Mouse (Mus musculus) liver, embryonic 11.5 days (tissue): ENCODE data around the gene Tmem181a. TPM values are rescaled to one million over a fixed set of nuclear protein-coding genes. Genes with fewer than 3 reads are reported as not detected.
"Not testable (repeated sequence)": the region's sequence is repeated elsewhere in the genome, so short reads cannot be mapped to it uniquely, and the experiment has no call there.

ENCODE experiments used
- ATAC-seq: fragments of 200-750 bp; cut with Nextera tagmentation; replicated peaks from 2 replicates; pipeline ENCODE4 v1.8.0; 2017; ENCODE audit warnings: moderate number of reproducible peaks, mild to moderate bottlenecking, moderate TSS enrichment, moderate library complexity; ENCODE audit not compliant: low FRiP score
- DNase-seq: peaks from one replicate; pipeline ENCODE4 v3.0.0-alpha.2; 2017; ENCODE audit warnings: low spot score
- H3K27ac ChIP-seq: fragments of 300-500 bp; sonication (generic); 2 replicates; pipeline ENCODE4 v1.5.1; 2014; ENCODE audit warnings: mild to moderate bottlenecking, low read depth, low read length, control low read depth
- H3K27me3 ChIP-seq: fragments of 300-500 bp; sonication (generic); replicated peaks from 2 replicates; pipeline ENCODE4 v1.6.1; 2014; ENCODE audit warnings: low read length, mixed read lengths; ENCODE audit not compliant: control insufficient read depth, insufficient read depth
- H3K36me3 ChIP-seq: fragments of 300-500 bp; sonication (generic); 2 replicates; pipeline ENCODE4 v1.6.1; 2014; ENCODE audit warnings: mild to moderate bottlenecking, low read length, moderate library complexity, mixed read lengths; ENCODE audit not compliant: control insufficient read depth, insufficient read depth
- H3K4me1 ChIP-seq: fragments of 300-500 bp; sonication (generic); replicated peaks from 2 replicates; pipeline ENCODE4 v1.6.1; 2014; ENCODE audit warnings: low read length, mixed read lengths; ENCODE audit not compliant: control insufficient read depth, insufficient read depth
- H3K4me2 ChIP-seq: fragments of 300-500 bp; sonication (generic); 2 replicates; pipeline ENCODE4 v1.6.1; 2014; ENCODE audit warnings: mild to moderate bottlenecking, control low read depth, moderate library complexity
- H3K4me3 ChIP-seq: fragments of 300-500 bp; sonication (generic); 2 replicates; pipeline ENCODE4 v1.5.1; 2014; ENCODE audit warnings: low read depth, low read length, control low read depth
- H3K9ac ChIP-seq: fragments of 300-500 bp; sonication (generic); 2 replicates; pipeline ENCODE4 v1.6.1; 2014; ENCODE audit warnings: low read depth, low read length, control low read depth
- H3K9me3 ChIP-seq: fragments of 300-500 bp; sonication (generic); 2 replicates; pipeline ENCODE4 v1.6.1; 2016; ENCODE audit warnings: low read length, inconsistent platforms, mixed read lengths; ENCODE audit not compliant: control insufficient read depth
- WGBS: fragments of 180-500 bp; shearing (Covaris S2); extraction: QIAGEN DNeasy Blood & Tissue Kit; methylation state at CpG from one replicate; pipeline ENCODE4 v1.1.7; 2014; 5-methylcytosine and 5-hydroxymethylcytosine counted together
- polyA plus RNA-seq: library from polyadenylated mRNA; unstranded; fragments of >200 nt; fragmentation: Nextera tagmentation; extraction: Ambion mirVana; gene quantifications from 2 replicates; pipeline ENCODE4 v1.2.1, GENCODE M21; 2014

Tmem181a gene
- polyA plus RNA-seq = 10.8 and 11.9 TPM in 2 replicates

GRCm38 (mm10) chr17:6256400-6257069, at the start of gene Tmem181a:
Tmem181a (plus strand) TSS chr17:6256860.
- not testable (repeated sequence) for H3K27ac ChIP-seq, H3K4me1 ChIP-seq, H3K9me3 ChIP-seq, ATAC-seq, H3K27me3 ChIP-seq, H3K9ac ChIP-seq, H3K4me3 ChIP-seq, H3K36me3 ChIP-seq, DNase-seq
- 4% methylated on average over 18 of the region's 51 CpGs for WGBS
- 0 out of 2 replicates have a peak within 1 kb of the TSS, but pooled peaks have one; percentile 14 for H3K4me2 ChIP-seq

GRCm38 (mm10) chr17:6211721-6212120, 44.9 kb upstream of the Tmem181a start:
- no peaks in the 10 kb centered on the region for H3K27me3 ChIP-seq
- no peak overlapping the region for H3K4me3 ChIP-seq
- no peaks in the 10 kb centered on the region for H3K4me1 ChIP-seq
- no peak overlapping the region for H3K4me2 ChIP-seq
- no peaks in the 10 kb centered on the region for H3K9me3 ChIP-seq
- no peak overlapping the region for H3K27ac ChIP-seq
- 93% methylated on average over 1 of the region's 1 CpGs for WGBS
- ATAC-seq (no peak), DNase-seq (no peak)
- H3K9ac ChIP-seq = no peak overlapping the region
- H3K36me3 ChIP-seq = no peaks in the 10 kb centered on the region

GRCm38 (mm10) chr17:6215640-6216039, 41.0 kb upstream of the Tmem181a start:
- ATAC-seq (no peak), DNase-seq (no peak)
- Histone ChIP-seq H3K27me3 (no peaks in the 10 kb centered on the region), H3K9me3 (no peaks in the 10 kb centered on the region), H3K4me2 (no peak overlapping the region), H3K27ac (no peak overlapping the region), H3K4me3 (no peak overlapping the region), H3K9ac (no peak overlapping the region), H3K4me1 (no peaks in the 10 kb centered on the region), H3K36me3 (no peaks in the 10 kb centered on the region)
- 77% methylated on average over 4 of the region's 4 CpGs for WGBS

- no peaks in the 10 kb centered on the region for H3K9me3 ChIP-seq
- no peak for DNase-seq
- no peak overlapping the region for H3K4me2 ChIP-seq
- 84% methylated on average over 10 of the region's 10 CpGs for WGBS
- H3K27ac ChIP-seq = no peak overlapping the region
- H3K4me1 ChIP-seq = no peaks in the 10 kb centered on the region
- H3K9ac ChIP-seq = no peak overlapping the region
- H3K4me3 ChIP-seq = no peak overlapping the region
- no peaks in the 10 kb centered on the region for H3K36me3 ChIP-seq
- H3K27me3 ChIP-seq = no peaks in the 10 kb centered on the region
- no peak for ATAC-seq
These were observed 40.1 kb upstream of the Tmem181a start for GRCm38 (mm10) chr17:6216514-6216913.

- not testable (repeated sequence) for H3K36me3 ChIP-seq, H3K27ac ChIP-seq, H3K4me3 ChIP-seq, H3K27me3 ChIP-seq, H3K9ac ChIP-seq, H3K4me1 ChIP-seq, ATAC-seq, DNase-seq, H3K4me2 ChIP-seq, H3K9me3 ChIP-seq
- WGBS = no CpG with 5 or more reads among the region's 7 CpGs
These were observed 24.0 kb upstream of the Tmem181a start for GRCm38 (mm10) chr17:6232633-6233032.

GRCm38 (mm10) chr17:6251298-6251697, 5.4 kb upstream of the Tmem181a start:
- not testable (repeated sequence) for H3K27me3 ChIP-seq, DNase-seq
- 92% methylated on average over 1 of the region's 1 CpGs for WGBS

GRCm38 (mm10) chr17:6257070-6257456, 403 bp downstream of the Tmem181a start:
- not testable (repeated sequence) for H3K9ac ChIP-seq, H3K27ac ChIP-seq, H3K4me1 ChIP-seq, H3K27me3 ChIP-seq, H3K4me3 ChIP-seq, H3K36me3 ChIP-seq, ATAC-seq, H3K9me3 ChIP-seq
- H3K4me2 ChIP-seq = 0 out of 2 replicates have a peak overlapping the region, but pooled peaks have one; percentile 14
- 0% methylated on average over 8 of the region's 20 CpGs for WGBS
- DNase-seq = peak; percentile 6

More at GRCm38 (mm10) chr17:6251298-6251697, 5.4 kb upstream of the Tmem181a start:
- H3K36me3 ChIP-seq, H3K4me2 ChIP-seq, H3K27ac ChIP-seq, ATAC-seq, H3K9ac ChIP-seq, H3K9me3 ChIP-seq, H3K4me3 ChIP-seq, H3K4me1 ChIP-seq: not testable (repeated sequence)

GRCm38 (mm10) chr17:6269876-6270831, 13.5 kb downstream of the Tmem181a start:
- not testable (repeated sequence) for H3K9ac ChIP-seq, H3K27me3 ChIP-seq, H3K36me3 ChIP-seq, H3K4me1 ChIP-seq, H3K9me3 ChIP-seq, H3K27ac ChIP-seq
- Histone ChIP-seq H3K4me3 (peak overlapping the region; percentile 56), H3K4me2 (peak overlapping the region; percentile 61)
- DNase-seq = peak; percentile 37
- WGBS = 2% methylated on average over 58 of the region's 84 CpGs
- peak; percentile 71 for ATAC-seq
